Mouse (Mus musculus) embryonic facial prominence, embryonic 15.5 days (tissue): ENCODE measurements around the gene Gcn1l1. TPM values are rescaled to one million over a fixed set of nuclear protein-coding genes. Genes with fewer than 3 reads are reported as not detected.

ENCODE experiments used
- ATAC-seq: fragments of 200-750 bp; cut with Nextera tagmentation; 2 replicates; pipeline ENCODE4 v1.8.0; 2017; ENCODE audit warnings: low read depth, moderate TSS enrichment; ENCODE audit not compliant: insufficient number of reproducible peaks, low FRiP score, low TSS enrichment
- H3K27ac ChIP-seq: fragments of 300-500 bp; sonication (generic); replicated peaks from 2 replicates; pipeline ENCODE4 v1.5.1; 2015; ENCODE audit warnings: mild to moderate bottlenecking, inconsistent platforms
- H3K27me3 ChIP-seq: fragments of 300-500 bp; sonication (generic); 2 replicates; pipeline ENCODE4 v1.6.1; 2015; ENCODE audit warnings: inconsistent platforms
- H3K36me3 ChIP-seq: fragments of 300-500 bp; sonication (generic); 2 replicates; pipeline ENCODE4 v1.6.1; 2015; ENCODE audit warnings: mild to moderate bottlenecking, inconsistent platforms
- H3K4me1 ChIP-seq: fragments of 300-500 bp; sonication (generic); 2 replicates; pipeline ENCODE4 v1.6.1; 2015; ENCODE audit warnings: inconsistent platforms
- H3K4me2 ChIP-seq: fragments of 300-500 bp; sonication (generic); replicated peaks from 2 replicates; pipeline ENCODE4 v1.6.1; 2015; ENCODE audit warnings: mild to moderate bottlenecking, inconsistent platforms
- H3K4me3 ChIP-seq: fragments of 300-500 bp; sonication (generic); replicated peaks from 2 replicates; pipeline ENCODE4 v1.5.1; 2015; ENCODE audit warnings: mild to moderate bottlenecking, inconsistent platforms
- H3K9ac ChIP-seq: fragments of 300-500 bp; sonication (generic); 2 replicates; pipeline ENCODE4 v1.6.1; 2015; ENCODE audit warnings: inconsistent platforms
- H3K9me3 ChIP-seq: fragments of 300-500 bp; sonication (generic); replicated peaks from 2 replicates; pipeline ENCODE4 v1.6.1; 2016; ENCODE audit warnings: inconsistent platforms
- WGBS: fragments of 180-500 bp; shearing (Covaris S2); methylation state at CpG from one replicate; pipeline ENCODE4 v1.1.7; 2015; 5-methylcytosine and 5-hydroxymethylcytosine counted together
- polyA plus RNA-seq: library from polyadenylated mRNA; unstranded; fragments of >200 nt; fragmentation: Nextera tagmentation; extraction: Ambion mirVana; gene quantifications from 2 replicates; pipeline ENCODE4 v1.2.1, GENCODE M21; 2015

The Gcn1l1 gene
- polyA plus RNA-seq, 1 experiment from 2014 or later, result 36.4 TPM

- WGBS, result 94% methylated on average over 18 of the region's 18 CpGs
- no peaks in the 10 kb centered on the region for H3K27me3 ChIP-seq
- H3K4me1 ChIP-seq, result peaks cover 38% of the 10 kb centered on the region
- H3K9ac ChIP-seq, result no peak overlapping the region
- H3K36me3 ChIP-seq, result peaks cover 80% of the 10 kb centered on the region
- H3K27ac ChIP-seq, result no peak overlapping the region
- no peaks in the 10 kb centered on the region for H3K9me3 ChIP-seq
- H3K4me3 ChIP-seq, result no peak overlapping the region
- ATAC-seq, result no peak
- H3K4me2 ChIP-seq, result no peak overlapping the region
These were observed 16.4 kb upstream of the Gcn1l1 start for GRCm38 (mm10) chr5:115548501-115549285.

- no peak overlapping the region for H3K27ac ChIP-seq
- H3K4me2 ChIP-seq, result no peak overlapping the region
- peaks cover 81% of the 10 kb centered on the region for H3K36me3 ChIP-seq
- no peak overlapping the region for H3K4me3 ChIP-seq
- no peaks in the 10 kb centered on the region for H3K27me3 ChIP-seq
- 82% methylated on average over 11 of the region's 11 CpGs for WGBS
- no peaks in the 10 kb centered on the region for H3K9me3 ChIP-seq
- no peak overlapping the region for H3K9ac ChIP-seq
- ATAC-seq, result no peak
- peaks cover 20% of the 10 kb centered on the region for H3K4me1 ChIP-seq
These were observed 14.5 kb upstream of the Gcn1l1 start for GRCm38 (mm10) chr5:115550482-115551005.

GRCm38 (mm10) chr5:115551386-115551785 is 13.7 kb upstream of the Gcn1l1 start:
- 76% methylated on average over 12 of the region's 12 CpGs for WGBS
- H3K9ac ChIP-seq, result no peak overlapping the region
- H3K9me3 ChIP-seq, result no peaks in the 10 kb centered on the region
- no peaks in the 10 kb centered on the region for H3K27me3 ChIP-seq
- peaks cover 24% of the 10 kb centered on the region for H3K4me1 ChIP-seq
- H3K27ac ChIP-seq, result no peak overlapping the region
- peaks cover 72% of the 10 kb centered on the region for H3K36me3 ChIP-seq
- no peak overlapping the region for H3K4me2 ChIP-seq
- ATAC-seq, result no peak
- H3K4me3 ChIP-seq, result no peak overlapping the region

GRCm38 (mm10) chr5:115551799-115552198 is 13.3 kb upstream of the Gcn1l1 start:
- no peaks in the 10 kb centered on the region for H3K27me3 ChIP-seq
- H3K4me3 ChIP-seq, result no peak overlapping the region
- H3K9me3 ChIP-seq, result no peaks in the 10 kb centered on the region
- peaks cover 68% of the 10 kb centered on the region for H3K36me3 ChIP-seq
- peaks cover 20% of the 10 kb centered on the region for H3K4me1 ChIP-seq
- no peak overlapping the region for H3K4me2 ChIP-seq
- WGBS, result 84% methylated on average over 13 of the region's 13 CpGs
- H3K27ac ChIP-seq, result no peak overlapping the region
- no peak for ATAC-seq
- H3K9ac ChIP-seq, result no peak overlapping the region

- Histone ChIP-seq H3K9me3 (no peaks in the 10 kb centered on the region), H3K4me2 (no peak overlapping the region), H3K4me3 (no peak overlapping the region), H3K9ac (no peak overlapping the region), H3K36me3 (peaks cover 47% of the 10 kb centered on the region), H3K4me1 (peaks cover 9% of the 10 kb centered on the region; the same call in 1 of the 2 replicates), H3K27ac (no peak overlapping the region), H3K27me3 (no peaks in the 10 kb centered on the region)
- 88% methylated on average over 33 of the region's 33 CpGs for WGBS
- no peak for ATAC-seq
These were observed 11.1 kb upstream of the Gcn1l1 start for GRCm38 (mm10) chr5:115553801-115554420.

- peaks cover 39% of the 10 kb centered on the region for H3K36me3 ChIP-seq
These were observed 10.3 kb upstream of the Gcn1l1 start for GRCm38 (mm10) chr5:115554536-115555291.

GRCm38 (mm10) chr5:115556217-115556616 is 8.8 kb upstream of the Gcn1l1 start:
- no peak for ATAC-seq
- Histone ChIP-seq H3K4me2 (no peak overlapping the region), H3K27ac (peak overlapping the region; percentile 40; the same call in 1 of the 2 replicates), H3K4me1 (peaks cover 20% of the 10 kb centered on the region), H3K9me3 (no peaks in the 10 kb centered on the region), H3K4me3 (no peak overlapping the region), H3K27me3 (no peaks in the 10 kb centered on the region), H3K36me3 (peaks cover 37% of the 10 kb centered on the region), H3K9ac (no peak overlapping the region)
- 10% methylated on average over 8 of the region's 8 CpGs for WGBS

More at GRCm38 (mm10) chr5:115554536-115555291, 10.3 kb upstream of the Gcn1l1 start:
- H3K4me1 ChIP-seq, result peaks cover 9% of the 10 kb centered on the region; the same call in 1 of the 2 replicates
- H3K4me2 ChIP-seq, result no peak overlapping the region
- no peak overlapping the region for H3K9ac ChIP-seq
- WGBS, result 89% methylated on average over 18 of the region's 18 CpGs
- ATAC-seq, result no peak
- no peak overlapping the region for H3K27ac ChIP-seq
- H3K27me3 ChIP-seq, result no peaks in the 10 kb centered on the region
- H3K9me3 ChIP-seq, result no peaks in the 10 kb centered on the region
- H3K4me3 ChIP-seq, result no peak overlapping the region

- WGBS, result 90% methylated on average over 14 of the region's 14 CpGs
- Histone ChIP-seq H3K4me2 (no peak overlapping the region), H3K9ac (no peak overlapping the region), H3K9me3 (no peaks in the 10 kb centered on the region), H3K36me3 (peaks cover 38% of the 10 kb centered on the region), H3K27me3 (no peaks in the 10 kb centered on the region), H3K4me1 (peaks cover 28% of the 10 kb centered on the region), H3K4me3 (no peak overlapping the region), H3K27ac (no peak overlapping the region)
- ATAC-seq, result no peak
These were observed 6.8 kb upstream of the Gcn1l1 start for GRCm38 (mm10) chr5:115558182-115558794.

- Histone ChIP-seq H3K4me3 (peak within 1 kb of the TSS; percentile 82), H3K27me3 (no peaks in the 10 kb centered on the region), H3K9ac (peak within 1 kb of the TSS; percentile 94), H3K4me1 (peaks cover 36% of the 10 kb centered on the region), H3K4me2 (peak within 1 kb of the TSS; percentile 58), H3K9me3 (no peaks in the 10 kb centered on the region), H3K36me3 (peaks cover 36% of the 10 kb centered on the region), H3K27ac (peak within 1 kb of the TSS; percentile 91)
- ATAC-seq, result peak; percentile 97
- under 1% methylated on average over 78 of the region's 78 CpGs for WGBS
These were observed 5.6 kb upstream of the Gcn1l1 start, which contains the start of gene Rplp0 for GRCm38 (mm10) chr5:115559237-115560101. TSS of gene Rplp0 (plus strand) at chr5:115559467.

GRCm38 (mm10) chr5:115560336-115560905 is 4.6 kb upstream of the Gcn1l1 start:
- Histone ChIP-seq H3K9ac (peak overlapping the region; percentile 94), H3K4me1 (peaks cover 42% of the 10 kb centered on the region), H3K9me3 (no peaks in the 10 kb centered on the region), H3K27me3 (no peaks in the 10 kb centered on the region), H3K36me3 (peaks cover 34% of the 10 kb centered on the region), H3K4me2 (peak overlapping the region; percentile 58), H3K27ac (peak overlapping the region; percentile 91), H3K4me3 (peak overlapping the region; percentile 82)
- ATAC-seq, result no peak
- WGBS, result 29% methylated on average over 13 of the region's 13 CpGs
